Mouse (Mus musculus): ENCODE data around the gene Ptprn2.

DNA sequence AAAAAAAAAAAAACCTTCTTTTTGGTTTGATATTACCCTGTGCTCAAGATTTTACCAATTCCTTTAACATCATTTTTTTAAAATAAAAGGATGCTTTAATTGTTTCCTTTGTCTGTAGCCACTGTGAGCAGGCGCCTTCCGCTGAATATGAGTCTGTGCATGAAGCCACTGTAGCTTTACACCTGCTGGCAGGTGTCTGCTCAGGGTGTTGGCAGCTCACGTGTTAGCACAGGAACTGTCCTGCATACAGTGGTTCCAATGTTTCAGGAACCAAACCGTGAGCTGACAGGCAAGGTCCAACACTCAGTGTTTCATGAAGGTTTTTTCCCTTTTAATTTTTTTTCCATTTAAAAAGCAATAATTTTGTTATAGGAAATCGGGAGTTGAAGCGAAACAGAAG, 123.1 kb downstream of the Ptprn2 start:
- no peak for TF ChIP-seq JUND (conservative IDR thresholded peaks at IDR 0.05; ENCODE audit: low read depth, low read length)
- TF ChIP-seq UBTF (IDR thresholded peaks at IDR 0.05; ENCODE audit: low read depth, low read length), result no peak
- TF ChIP-seq POLR2A (IDR thresholded peaks at IDR 0.05; ENCODE audit: low read depth, low read length), result no peak
